Mouse (Mus musculus): ENCODE measurements at regions not wholly inside any gene's neighbourhood (a gene's known extent, or its start where the extent isn't known, plus 50 kb on each side); places are given as distances from the start of the nearest gene placed in this dataset.

DNA sequence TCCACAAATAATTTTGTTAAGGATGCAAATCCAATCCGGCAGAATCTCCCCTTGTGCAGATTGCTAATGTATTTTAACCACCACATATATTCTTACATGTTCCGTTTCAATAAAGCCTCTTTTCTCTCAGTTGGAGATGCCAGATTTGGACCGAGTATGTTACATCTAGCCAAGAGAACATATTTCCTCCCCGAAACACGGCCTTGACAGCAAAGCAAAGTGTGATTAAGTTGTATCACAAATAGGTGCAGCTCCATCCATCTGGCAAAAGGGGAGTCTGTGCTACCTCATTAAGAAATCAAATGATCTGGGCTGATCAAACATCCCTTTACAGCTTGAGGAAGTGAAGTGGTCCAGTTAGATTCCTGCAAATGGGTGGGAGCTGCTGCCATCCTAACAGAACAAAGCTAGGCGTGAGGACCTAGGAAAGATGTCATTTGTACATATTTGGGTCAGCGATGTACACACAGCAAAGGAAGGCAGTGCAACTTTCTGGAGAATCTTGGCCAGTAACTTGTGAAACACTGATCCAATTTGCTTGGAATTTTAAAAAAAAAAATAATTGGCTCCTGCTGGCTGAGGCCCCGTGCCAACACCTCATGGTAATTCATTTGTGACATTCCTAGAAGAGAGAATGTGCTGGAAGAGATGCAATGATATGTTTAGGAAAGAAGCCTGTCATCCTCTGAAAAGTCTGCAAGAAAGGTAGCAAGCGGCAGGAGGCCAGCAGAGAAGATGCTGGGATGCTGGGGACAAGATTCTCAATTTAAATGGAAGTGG lies 223.8 kb downstream of the Rpl10-ps3 start:
- in situ Hi-C loops (cut with MboI; ENCODE audit: low pct_ligation_motif_present, low pct_unique_long_range_greater_than_20kb, low sequenced_read_pairs) = no loop called here
- dilution Hi-C loops (cut with MboI; ENCODE audit: extremely low pct_ligation_motif_present, extremely low pct_unique_long_range_greater_than_20kb, low sequenced_read_pairs) = no loop called here

DNA sequence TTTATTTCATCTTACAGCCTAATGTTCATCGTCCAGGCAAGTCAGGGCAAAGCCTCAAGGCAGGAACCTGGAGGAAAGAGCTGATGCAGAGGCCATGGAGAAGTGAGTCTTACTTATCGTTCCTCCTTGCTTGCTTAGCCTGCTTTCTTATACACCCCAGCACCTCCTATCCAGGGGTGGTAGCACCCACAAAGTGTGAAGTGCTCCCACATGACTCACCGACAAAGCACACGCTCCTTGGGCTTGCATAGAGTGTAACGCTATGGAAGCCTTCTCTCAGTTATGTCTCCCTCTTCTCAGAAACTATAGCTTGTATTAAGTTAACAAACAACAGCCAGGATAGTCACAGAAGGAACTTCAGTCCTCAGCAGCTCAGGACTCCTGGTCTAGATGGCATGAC lies 225.4 kb downstream of the Rpl10-ps3 start:
- Histone ChIP-seq H3K4me2 (ENCODE audit: insufficient read depth, low read depth, poor library complexity, severe bottlenecking) (no peak overlapping the region), H3K9me3 (replicated peaks; ENCODE audit: low read length) (no peaks in the 10 kb centered on the region), H3K27ac (ENCODE audit: insufficient read depth, low read depth) (no peak overlapping the region), H3K4me1 (ENCODE audit: control insufficient read depth in 1 of 2, insufficient read depth in 2 of 2) (no peaks in the 10 kb centered on the region), H3K36me3 (replicated peaks in 1 of 2; ENCODE audit: control insufficient read depth in 1 of 2, insufficient read depth in 1 of 2, low read length in 1 of 2) (no peaks in the 10 kb centered on the region), H3K27me3 (replicated peaks) (no peaks in the 10 kb centered on the region), H3K4me3 (replicated peaks in 1 of 3; ENCODE audit: low read depth in 2 of 3, low read length in 2 of 3, poor library complexity in 1 of 3) (no peak overlapping the region), H3K79me2 (replicated peaks; ENCODE audit: control insufficient read depth, extremely low read depth, insufficient read depth, poor library complexity, severe bottlenecking) (no peaks in the 10 kb centered on the region), H3K9ac (ENCODE audit: insufficient read depth, low read depth) (no peak overlapping the region)
- no peak for DNase-seq (ENCODE audit: extremely low read depth)
- in situ Hi-C loops (cut with MboI; ENCODE audit: low pct_ligation_motif_present, low pct_unique_long_range_greater_than_20kb, low sequenced_read_pairs) (no loop called here), dilution Hi-C loops (cut with MboI; ENCODE audit: extremely low pct_ligation_motif_present, extremely low pct_unique_long_range_greater_than_20kb, low sequenced_read_pairs) (no loop called here)
- TF ChIP-seq NRF1 (IDR thresholded peaks at IDR 0.05; ENCODE audit: low read depth, low read length) (no peak), PAX5 (IDR thresholded peaks at IDR 0.05; ENCODE audit: low read length) (no peak), TCF12 (IDR thresholded peaks at IDR 0.05; ENCODE audit: low read depth, low read length) (no peak), USF2 (conservative IDR thresholded peaks at IDR 0.05; ENCODE audit: low read depth, low read length) (no peak), SMC3 (IDR thresholded peaks at IDR 0.05; ENCODE audit: low read depth, low read length) (no peak), ELF1 (IDR thresholded peaks at IDR 0.05; ENCODE audit: low read depth, low read length) (no peak), NELFE (IDR thresholded peaks at IDR 0.05; ENCODE audit: low read depth, low read length) (no peak), E2F4 (IDR thresholded peaks at IDR 0.05; ENCODE audit: insufficient replicate concordance, low read depth, low read length) (no peak), RAD21 (IDR thresholded peaks at IDR 0.05; ENCODE audit: low read depth, low read length) (no peak), UBTF (IDR thresholded peaks at IDR 0.05; ENCODE audit: low read depth, low read length) (no peak), KAT2A (IDR thresholded peaks at IDR 0.05; ENCODE audit: insufficient replicate concordance, low read length) (no peak), ZKSCAN1 (IDR thresholded peaks at IDR 0.05; ENCODE audit: borderline replicate concordance, low read depth, low read length) (no peak), CHD2 (IDR thresholded peaks at IDR 0.05; ENCODE audit: low read length) (no peak), POLR2AphosphoS2 (IDR thresholded peaks at IDR 0.05; ENCODE audit: low read depth, low read length) (no peak), MEF2A (IDR thresholded peaks at IDR 0.05; ENCODE audit: borderline replicate concordance, low read depth, low read length) (no peak)

More for the DNA sequence above, 223.8 kb downstream of the Rpl10-ps3 start:
- Histone ChIP-seq H3K4me3 (replicated peaks in 1 of 3; ENCODE audit: low read depth in 2 of 3, low read length in 2 of 3, poor library complexity in 1 of 3) (no peak overlapping the region), H3K36me3 (replicated peaks in 1 of 2; ENCODE audit: control insufficient read depth in 1 of 2, insufficient read depth in 1 of 2, low read length in 1 of 2) (no peaks in the 10 kb centered on the region), H3K4me2 (ENCODE audit: insufficient read depth, low read depth, poor library complexity, severe bottlenecking) (no peak overlapping the region), H3K79me2 (replicated peaks; ENCODE audit: control insufficient read depth, extremely low read depth, insufficient read depth, poor library complexity, severe bottlenecking) (no peaks in the 10 kb centered on the region), H3K9ac (ENCODE audit: insufficient read depth, low read depth) (no peak overlapping the region), H3K27me3 (replicated peaks) (no peaks in the 10 kb centered on the region), H3K4me1 (ENCODE audit: control insufficient read depth in 1 of 2, insufficient read depth in 2 of 2) (no peaks in the 10 kb centered on the region), H3K9me3 (replicated peaks; ENCODE audit: low read length) (no peaks in the 10 kb centered on the region), H3K27ac (ENCODE audit: insufficient read depth, low read depth) (no peak overlapping the region)
- no peak for DNase-seq (ENCODE audit: extremely low read depth)
- TF ChIP-seq CHD1 (IDR thresholded peaks at IDR 0.05; ENCODE audit: low read depth, low read length) = no peak
- no peak for TF ChIP-seq SIN3A (IDR thresholded peaks at IDR 0.05; ENCODE audit: low read length)
- no peak for TF ChIP-seq NELFE (IDR thresholded peaks at IDR 0.05; ENCODE audit: low read depth, low read length)
- no peak for TF ChIP-seq BHLHE40 (IDR thresholded peaks at IDR 0.05; ENCODE audit: low read depth, low read length)
- no peak for TF ChIP-seq MYC (IDR thresholded peaks at IDR 0.05; ENCODE audit: low read depth, low read length)
- no peak for TF ChIP-seq ZMIZ1 (IDR thresholded peaks at IDR 0.05; ENCODE audit: low read depth, low read length)
- no peak for TF ChIP-seq RAD21 (IDR thresholded peaks at IDR 0.05; ENCODE audit: low read depth, low read length)
- no peak for TF ChIP-seq JUND (conservative IDR thresholded peaks at IDR 0.05; ENCODE audit: low read depth, low read length)
- TF ChIP-seq POLR2AphosphoS2 (IDR thresholded peaks at IDR 0.05; ENCODE audit: low read depth, low read length) = no peak
- no peak for TF ChIP-seq MAX (IDR thresholded peaks at IDR 0.05; ENCODE audit: low read length)
- no peak for TF ChIP-seq CHD2 (IDR thresholded peaks at IDR 0.05; ENCODE audit: low read length)
- TF ChIP-seq ZC3H11A (IDR thresholded peaks at IDR 0.05; ENCODE audit: low read depth, low read length) = no peak
- no peak for TF ChIP-seq KAT2A (IDR thresholded peaks at IDR 0.05; ENCODE audit: insufficient replicate concordance, low read length)

All from CH12.LX (cell line).